Mouse (Mus musculus): ENCODE measurements at regions not wholly inside any gene's neighbourhood (a gene's known extent, or its start where the extent isn't known, plus 50 kb on each side); places are given as distances from the start of the nearest gene placed in this dataset.

DNA sequence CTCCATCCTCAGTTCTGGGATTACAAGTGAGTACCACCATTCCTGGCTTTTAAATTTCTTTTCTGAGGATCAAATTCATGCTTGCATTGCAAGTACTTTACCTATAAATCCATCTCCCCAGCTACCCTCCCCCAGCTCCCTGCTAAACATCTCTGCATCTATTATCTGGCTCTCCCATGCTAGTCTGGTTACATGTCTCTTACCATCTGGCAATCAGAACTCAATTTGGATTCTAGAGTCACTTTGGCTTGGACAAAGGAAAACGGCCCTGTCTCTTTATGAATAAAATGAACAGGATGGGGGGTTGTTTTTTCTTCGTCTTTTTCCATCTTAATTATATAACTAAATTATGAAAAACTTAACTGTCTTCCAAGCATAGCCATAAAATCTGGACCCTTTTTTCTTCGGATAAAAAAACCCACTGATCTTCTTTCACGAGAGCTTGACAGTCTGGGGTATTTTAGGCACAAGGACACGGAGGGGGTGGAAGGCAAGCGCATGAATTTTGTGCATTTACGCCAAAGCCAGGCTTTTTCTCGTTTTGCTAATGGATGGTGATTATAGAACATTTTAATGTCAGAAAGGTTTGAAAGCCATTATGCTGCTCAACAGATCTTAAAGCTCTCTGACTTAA lies 151.6 kb downstream of the Cmpk2 start:
- DNase-seq (ENCODE audit: low spot score) (no peak), ATAC-seq (ENCODE audit: low read depth) (no peak)
- H3K27ac ChIP-seq (replicated peaks; ENCODE audit: low read depth, low read length) = no peak overlapping the region; the same call in 1 of the 2 replicates
- H3K9me3 ChIP-seq (ENCODE audit: control insufficient read depth, low read length) = no peaks in the 10 kb centered on the region
- no peaks in the 10 kb centered on the region for H3K27me3 ChIP-seq (replicated peaks; ENCODE audit: control insufficient read depth, insufficient read depth, low read length)
- H3K36me3 ChIP-seq (ENCODE audit: control insufficient read depth, insufficient read depth, low read length) = no peaks in the 10 kb centered on the region
- peaks cover 22% of the 10 kb centered on the region for H3K4me1 ChIP-seq (ENCODE audit: control insufficient read depth, insufficient read depth, low read length)
- no peak overlapping the region for H3K9ac ChIP-seq (ENCODE audit: low read depth, low read length)
- H3K4me2 ChIP-seq (ENCODE audit: low read depth, low read length) = no peak overlapping the region
- 40% methylated on average over 8 of the region's 8 CpGs for WGBS
- H3K4me3 ChIP-seq (ENCODE audit: low read depth, low read length) = no peak overlapping the region

GRCm38 (mm10) chr12:26617969-26618368 lies 149.0 kb downstream of the Cmpk2 start:
- no peaks in the 10 kb centered on the region for H3K9me3 ChIP-seq (ENCODE audit: control insufficient read depth, low read length)
- H3K27me3 ChIP-seq (replicated peaks; ENCODE audit: control insufficient read depth, insufficient read depth, low read length) = no peaks in the 10 kb centered on the region
- no peaks in the 10 kb centered on the region for H3K36me3 ChIP-seq (ENCODE audit: control insufficient read depth, insufficient read depth, low read length)
- H3K4me3 ChIP-seq (ENCODE audit: low read depth, low read length) = no peak overlapping the region
- ATAC-seq (ENCODE audit: low read depth) = no peak
- peak; percentile 71 for DNase-seq (ENCODE audit: low spot score)
- H3K4me2 ChIP-seq (ENCODE audit: low read depth, low read length) = no peak overlapping the region
- H3K9ac ChIP-seq (ENCODE audit: low read depth, low read length) = no peak overlapping the region
- 49% methylated on average over 3 of the region's 3 CpGs for WGBS
- H3K27ac ChIP-seq (replicated peaks; ENCODE audit: low read depth, low read length) = peak overlapping the region; percentile 58; the same call in 1 of the 2 replicates
- H3K4me1 ChIP-seq (ENCODE audit: control insufficient read depth, insufficient read depth, low read length) = peaks cover 22% of the 10 kb centered on the region

- Histone ChIP-seq H3K27me3 (replicated peaks; ENCODE audit: control insufficient read depth, insufficient read depth, low read length) (no peaks in the 10 kb centered on the region), H3K9me3 (ENCODE audit: control insufficient read depth, low read length) (no peaks in the 10 kb centered on the region), H3K27ac (replicated peaks; ENCODE audit: low read depth, low read length) (no peak overlapping the region), H3K4me1 (ENCODE audit: control insufficient read depth, insufficient read depth, low read length) (peaks cover 9% of the 10 kb centered on the region; the same call in 1 of the 2 replicates), H3K36me3 (ENCODE audit: control insufficient read depth, insufficient read depth, low read length) (no peaks in the 10 kb centered on the region), H3K4me2 (ENCODE audit: low read depth, low read length) (no peak overlapping the region), H3K9ac (ENCODE audit: low read depth, low read length) (no peak overlapping the region), H3K4me3 (ENCODE audit: low read depth, low read length) (no peak overlapping the region)
- DNase-seq (ENCODE audit: low spot score) (peak; percentile 42), ATAC-seq (ENCODE audit: low read depth) (peak; percentile 26; the same call in 1 of the 2 replicates)
- WGBS = 60% methylated on average over 11 of the region's 11 CpGs
Observed at GRCm38 (mm10) chr12:26613086-26613705, 144.2 kb downstream of the Cmpk2 start.

DNA sequence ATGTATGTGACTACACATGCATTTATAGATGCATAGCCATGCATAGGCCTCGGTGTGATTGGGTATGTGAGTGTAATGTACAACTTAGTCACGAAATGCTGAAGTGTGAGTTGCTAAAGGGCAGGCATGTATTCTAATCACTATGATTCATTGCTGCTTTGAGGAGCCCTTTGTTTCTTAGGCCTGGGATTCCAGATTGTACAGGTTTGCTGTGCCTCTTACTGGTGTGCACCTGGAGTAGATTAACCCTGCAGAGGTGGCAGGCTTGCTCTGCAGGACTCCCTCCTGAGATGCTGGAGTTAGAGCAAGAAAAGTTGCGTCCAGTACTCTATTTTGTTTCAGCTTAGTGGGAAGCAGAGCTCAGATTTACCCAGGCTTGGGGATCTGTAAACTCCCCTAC lies 141.1 kb downstream of the Cmpk2 start:
- Histone ChIP-seq H3K27me3 (replicated peaks; ENCODE audit: control insufficient read depth, insufficient read depth, low read length) (no peaks in the 10 kb centered on the region), H3K4me3 (ENCODE audit: low read depth, low read length) (no peak overlapping the region), H3K4me2 (ENCODE audit: low read depth, low read length) (no peak overlapping the region), H3K4me1 (ENCODE audit: control insufficient read depth, insufficient read depth, low read length) (no peaks in the 10 kb centered on the region), H3K36me3 (ENCODE audit: control insufficient read depth, insufficient read depth, low read length) (no peaks in the 10 kb centered on the region), H3K27ac (replicated peaks; ENCODE audit: low read depth, low read length) (no peak overlapping the region), H3K9me3 (ENCODE audit: control insufficient read depth, low read length) (no peaks in the 10 kb centered on the region), H3K9ac (ENCODE audit: low read depth, low read length) (no peak overlapping the region)
- DNase-seq (ENCODE audit: low spot score) (no peak), ATAC-seq (ENCODE audit: low read depth) (no peak)
- WGBS = 75% methylated on average over 3 of the region's 3 CpGs

- ATAC-seq (ENCODE audit: low read depth) = no peak
- Histone ChIP-seq H3K27me3 (replicated peaks; ENCODE audit: control insufficient read depth, insufficient read depth, low read length) (no peaks in the 10 kb centered on the region), H3K36me3 (ENCODE audit: control insufficient read depth, insufficient read depth, low read length) (no peaks in the 10 kb centered on the region), H3K4me1 (ENCODE audit: control insufficient read depth, insufficient read depth, low read length) (no peaks in the 10 kb centered on the region), H3K4me2 (ENCODE audit: low read depth, low read length) (no peak overlapping the region), H3K4me3 (ENCODE audit: low read depth, low read length) (no peak overlapping the region), H3K9me3 (ENCODE audit: control insufficient read depth, low read length) (no peaks in the 10 kb centered on the region), H3K9ac (ENCODE audit: low read depth, low read length) (no peak overlapping the region), H3K27ac (replicated peaks; ENCODE audit: low read depth, low read length) (no peak overlapping the region)
- DNase-seq (ENCODE audit: low spot score) = no peak
Observed at GRCm38 (mm10) chr12:26598501-26598900, 129.5 kb downstream of the Cmpk2 start.

DNA sequence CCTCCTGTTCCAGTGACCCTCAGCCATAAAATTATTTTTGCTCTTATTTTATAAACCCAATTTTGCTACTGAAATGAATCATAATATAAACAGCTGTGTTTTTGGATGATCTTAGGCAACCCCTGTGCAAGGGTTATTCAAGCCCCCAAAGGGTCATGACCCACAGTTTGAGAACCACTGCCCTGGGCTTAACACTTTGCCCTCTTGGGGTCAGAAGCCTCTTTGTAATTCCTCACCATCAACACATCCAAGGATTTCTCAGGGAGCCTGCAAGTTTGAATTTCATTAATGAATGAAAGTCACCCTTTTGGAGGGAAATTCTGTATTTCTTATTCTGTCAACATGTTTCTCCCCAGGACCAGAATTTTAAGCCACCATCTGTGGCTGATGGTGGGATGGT lies 123.1 kb downstream of the Cmpk2 start:
- no peak overlapping the region for H3K27ac ChIP-seq (replicated peaks; ENCODE audit: low read depth, low read length)
- H3K27me3 ChIP-seq (replicated peaks; ENCODE audit: control insufficient read depth, insufficient read depth, low read length) = no peaks in the 10 kb centered on the region
- no peaks in the 10 kb centered on the region for H3K4me1 ChIP-seq (ENCODE audit: control insufficient read depth, insufficient read depth, low read length)
- ATAC-seq (ENCODE audit: low read depth) (no peak), DNase-seq (ENCODE audit: low spot score) (no peak)
- no peak overlapping the region for H3K4me2 ChIP-seq (ENCODE audit: low read depth, low read length)
- no peaks in the 10 kb centered on the region for H3K9me3 ChIP-seq (ENCODE audit: control insufficient read depth, low read length)
- H3K4me3 ChIP-seq (ENCODE audit: low read depth, low read length) = no peak overlapping the region
- H3K36me3 ChIP-seq (ENCODE audit: control insufficient read depth, insufficient read depth, low read length) = no peaks in the 10 kb centered on the region
- no peak overlapping the region for H3K9ac ChIP-seq (ENCODE audit: low read depth, low read length)

GRCm38 (mm10) chr12:26589091-26589490 lies 120.1 kb downstream of the Cmpk2 start:
- H3K36me3 ChIP-seq (ENCODE audit: control insufficient read depth, insufficient read depth, low read length) = no peaks in the 10 kb centered on the region
- H3K9ac ChIP-seq (ENCODE audit: low read depth, low read length) = no peak overlapping the region
- H3K9me3 ChIP-seq (ENCODE audit: control insufficient read depth, low read length) = no peaks in the 10 kb centered on the region
- no peaks in the 10 kb centered on the region for H3K27me3 ChIP-seq (replicated peaks; ENCODE audit: control insufficient read depth, insufficient read depth, low read length)
- no peak for ATAC-seq (ENCODE audit: low read depth)
- H3K4me3 ChIP-seq (ENCODE audit: low read depth, low read length) = no peak overlapping the region
- no peaks in the 10 kb centered on the region for H3K4me1 ChIP-seq (ENCODE audit: control insufficient read depth, insufficient read depth, low read length)
- no peak for DNase-seq (ENCODE audit: low spot score)
- no peak overlapping the region for H3K27ac ChIP-seq (replicated peaks; ENCODE audit: low read depth, low read length)
- H3K4me2 ChIP-seq (ENCODE audit: low read depth, low read length) = no peak overlapping the region

- Histone ChIP-seq H3K4me1 (ENCODE audit: control insufficient read depth, insufficient read depth, low read length) (peaks cover 2% of the 10 kb centered on the region; the same call in 1 of the 2 replicates), H3K4me2 (ENCODE audit: low read depth, low read length) (no peak overlapping the region), H3K27me3 (replicated peaks; ENCODE audit: control insufficient read depth, insufficient read depth, low read length) (no peaks in the 10 kb centered on the region), H3K9ac (ENCODE audit: low read depth, low read length) (no peak overlapping the region), H3K4me3 (ENCODE audit: low read depth, low read length) (no peak overlapping the region), H3K9me3 (ENCODE audit: control insufficient read depth, low read length) (0 out of 2 replicates have a peak, but pooled peaks cover 4% of the 10 kb centered on the region), H3K36me3 (ENCODE audit: control insufficient read depth, insufficient read depth, low read length) (no peaks in the 10 kb centered on the region), H3K27ac (replicated peaks; ENCODE audit: low read depth, low read length) (no peak overlapping the region)
- DNase-seq (ENCODE audit: low spot score) = no peak
- 86% methylated on average over 6 of the region's 6 CpGs for WGBS
- ATAC-seq (ENCODE audit: low read depth) = no peak
Observed at GRCm38 (mm10) chr12:26577438-26577837, 108.4 kb downstream of the Cmpk2 start.

GRCm38 (mm10) chr12:26571602-26572001 lies 102.6 kb downstream of the Cmpk2 start:
- Histone ChIP-seq H3K9ac (ENCODE audit: low read depth, low read length) (no peak overlapping the region), H3K9me3 (ENCODE audit: control insufficient read depth, low read length) (no peaks in the 10 kb centered on the region), H3K36me3 (ENCODE audit: control insufficient read depth, insufficient read depth, low read length) (no peaks in the 10 kb centered on the region), H3K4me2 (ENCODE audit: low read depth, low read length) (no peak overlapping the region), H3K27me3 (replicated peaks; ENCODE audit: control insufficient read depth, insufficient read depth, low read length) (no peaks in the 10 kb centered on the region), H3K27ac (replicated peaks; ENCODE audit: low read depth, low read length) (no peak overlapping the region), H3K4me1 (ENCODE audit: control insufficient read depth, insufficient read depth, low read length) (peaks cover 2% of the 10 kb centered on the region), H3K4me3 (ENCODE audit: low read depth, low read length) (no peak overlapping the region)
- WGBS = 56% methylated on average over 7 of the region's 7 CpGs
- ATAC-seq (ENCODE audit: low read depth) (no peak), DNase-seq (ENCODE audit: low spot score) (no peak)
